Mouse (Mus musculus) heart, adult 2 months (tissue): ENCODE results near the gene 9030612E09Rik.

ENCODE experiments used
- CTCF ChIP-seq: fragments of 200-600 bp; IDR thresholded peaks from 2 replicates; pipeline ENCODE4 v1.8.1; 2022; ENCODE audit warnings: antibody characterized with exemption, mild to moderate bottlenecking, moderate library complexity
- POLR2A ChIP-seq: fragments of 200-500 bp; IDR thresholded peaks from 2 replicates; pipeline ENCODE4 v1.6.1; 2011; ENCODE audit warnings: mild to moderate bottlenecking, low read depth, low read length, control low read depth; ENCODE audit not compliant: insufficient read depth

DNA sequence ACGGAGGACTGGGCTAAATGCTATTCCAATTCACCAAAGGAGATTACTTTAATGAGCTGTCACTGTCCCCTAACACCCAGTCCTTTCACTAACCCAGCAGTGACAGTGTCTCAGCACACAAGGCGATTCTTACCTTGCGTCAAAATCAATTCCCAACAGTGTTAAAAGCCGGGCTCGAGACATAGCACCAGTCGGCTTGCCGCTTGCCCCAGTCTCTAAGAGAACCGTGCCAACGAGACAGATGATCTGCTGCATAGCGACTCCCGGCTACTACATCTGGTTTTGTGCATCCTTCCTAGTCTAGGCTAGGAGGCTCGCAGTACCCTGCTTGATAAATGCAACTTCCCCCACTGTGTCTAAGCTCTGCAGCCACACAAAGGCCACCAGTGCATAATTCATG, 12.2 kb upstream of the 9030612E09Rik start:
- TF ChIP-seq POLR2A (no peak), CTCF (no peak)
